Mouse (Mus musculus) neutrophil, adult 65 days (primary cell): Measurements from ENCODE around the gene Mras. TPM values are rescaled to one million over a fixed set of nuclear protein-coding genes. Genes with fewer than 3 reads are reported as not detected.

Experiments
- total RNA-seq: library from RNA; stranded (reverse); gene quantifications from 2 replicates; pipeline ENCODE4 v1.2.4, GENCODE M21; 2023

Gene Mras
- total RNA-seq, result not detected in 2 replicates

GRCm38 (mm10) chr9:99437031-99437764 lies at the start of gene Mras:
Gene Mras, minus strand, starts transcription at chr9:99437381.

GRCm38 (mm10) chr9:99451161-99451560 lies 14.0 kb upstream of the Mras start, which contains the start of gene Nme9:
Gene Nme9, plus strand, starts transcription at chr9:99451475.

GRCm38 (mm10) chr9:99357921-99358692 lies 79.1 kb downstream of the Mras start, which contains the start of gene Esyt3:
Gene Esyt3, minus strand, starts transcription at chr9:99358557.

Other genes starting within 250 kb of the Mras start
- gene Faiml, start 200.1 kb downstream of the Mras start, total RNA-seq, result not detected in 2 replicates
- 6.2 and 9.7 TPM in 2 replicates for gene Cep70, start 194.0 kb downstream of the Mras start, total RNA-seq
- gene Esyt3, start 78.8 kb downstream of the Mras start, total RNA-seq, result not detected in 2 replicates
- not detected in 2 replicates for gene Nme9, start 14.1 kb upstream of the Mras start, total RNA-seq
- 20.7 and 24.7 TPM in 2 replicates for gene Armc8, start 131.5 kb upstream of the Mras start, total RNA-seq
- gene Dbr1, start 138.4 kb upstream of the Mras start, total RNA-seq, result 13.7 and 17.9 TPM in 2 replicates
- not detected in 2 replicates for gene A4gnt, start 175.1 kb upstream of the Mras start, total RNA-seq
- gene Dzip1l, start 192.1 kb upstream of the Mras start, total RNA-seq, result not detected in 2 replicates